Mouse (Mus musculus) brain, embryonic 14.5 days (tissue): ENCODE data around the gene Elk3.

Experiments used
- CTCF ChIP-seq: fragments of 200-500 bp; IDR thresholded peaks from 2 replicates; pipeline ENCODE4 v1.5.1; 2012; ENCODE audit warnings: inconsistent platforms, mild to moderate bottlenecking, moderate library complexity, borderline replicate concordance; ENCODE audit not compliant: insufficient read depth, insufficient read length; ENCODE audit errors: extremely low read depth
- POLR2A ChIP-seq: fragments of 200-500 bp; IDR thresholded peaks from 2 replicates; pipeline ENCODE4 v1.6.1; 2012; ENCODE audit warnings: mild to moderate bottlenecking, inconsistent platforms, borderline replicate concordance; ENCODE audit not compliant: poor library complexity, insufficient read depth, insufficient read length, severe bottlenecking; ENCODE audit errors: extremely low read depth

GRCm38 (mm10) chr10:93359339-93359863, 48.5 kb upstream of the Elk3 start:
- no peak for TF ChIP-seq CTCF
- no peak for TF ChIP-seq POLR2A
